Mouse (Mus musculus) layer of hippocampus, adult 2 months (tissue): ENCODE data around the gene Pde3a. TPM values are rescaled to one million over a fixed set of nuclear protein-coding genes. Genes with fewer than 3 reads are reported as not detected.
A peak's percentile ranks its signal among the peaks of the same experiment; 100 is the strongest.

ENCODE experiments used
- DNase-seq, 2 experiments: peaks; one replicate each; pipeline ENCODE4 v3.0.0; 2022; ENCODE audit warnings: low spot score in 2 of 2
- H3K27ac ChIP-seq: fragments of 200-600 bp; 2 replicates; pipeline ENCODE4 v1.8.1; 2022
- H3K4me3 ChIP-seq: fragments of 200-600 bp; 2 replicates; pipeline ENCODE4 v1.8.1; 2022; ENCODE audit warnings: mild to moderate bottlenecking
- CTCF ChIP-seq: fragments of 200-600 bp; conservative IDR thresholded peaks from 2 replicates; pipeline ENCODE4 v1.8.1; 2022; ENCODE audit warnings: antibody characterized with exemption, mild to moderate bottlenecking, moderate library complexity
- long read RNA-seq, 2 experiments: library from polyadenylated mRNA; stranded (forward); transcript quantifications; one replicate each; pipeline ENCODE4 v2.0.0; 2021; ENCODE audit warnings: borderline mapping rate in 2 of 2
- total RNA-seq, 2 experiments: library from RNA; stranded (reverse); gene quantifications; 2 replicates each; pipeline ENCODE4 v1.2.3; 2021

Pde3a gene
- 1 to 10 TPM; 3.1 to 3.4 TPM for total RNA-seq
- long read RNA-seq, experiment 1, full-length matches to known transcripts: 2 of 2 reads
- long read RNA-seq, experiment 1, partial matches to known transcripts: 0 of 2 reads
- long read RNA-seq, experiment 1, other reads (novel, unspliced or antisense): 0 of 2 reads
- long read RNA-seq, experiment 2: 0 reads

DNA sequence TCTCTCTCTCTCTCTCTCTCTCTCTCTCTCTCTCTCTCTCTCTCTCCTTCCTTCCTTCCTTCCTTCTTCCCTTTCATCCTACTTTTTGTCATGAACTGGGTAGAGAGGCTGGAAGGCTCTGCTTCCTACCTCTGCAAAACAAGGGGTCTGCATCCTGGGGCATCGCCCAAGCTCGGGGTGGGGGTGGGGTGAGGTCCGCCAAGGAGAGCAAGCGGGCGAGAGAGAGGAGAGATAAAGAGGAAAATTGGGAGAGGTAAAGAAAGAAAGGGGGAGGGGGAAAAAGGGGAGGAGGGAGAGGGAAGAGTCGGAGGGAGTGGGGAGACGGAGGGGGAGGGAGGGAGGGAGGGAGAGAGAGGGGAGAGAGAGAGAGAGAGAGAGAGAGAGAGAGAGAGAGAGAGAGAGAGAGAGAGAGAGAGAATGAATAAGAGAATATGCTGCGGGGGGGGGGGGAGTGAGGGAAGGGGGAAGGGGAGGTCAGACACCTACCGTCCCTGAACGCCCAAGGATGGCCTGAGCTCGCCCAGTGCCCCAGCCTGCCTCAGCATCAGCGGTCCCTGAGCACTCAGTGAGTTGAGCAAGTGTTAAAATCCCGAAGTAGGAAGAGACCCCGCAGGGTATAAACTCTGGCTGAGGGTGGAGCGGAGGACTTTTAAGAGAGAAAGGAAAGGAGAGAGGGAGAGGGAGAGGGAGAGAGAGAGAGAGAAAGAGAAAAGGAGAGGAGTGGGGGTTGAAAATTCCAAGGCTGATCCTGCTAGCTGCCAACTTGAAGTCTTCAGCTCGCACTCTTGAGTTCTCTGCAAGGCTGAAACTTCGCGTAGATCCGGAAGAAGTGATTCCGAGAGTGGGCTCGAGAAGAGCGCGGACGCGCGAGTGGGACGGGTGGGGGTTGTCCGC, at the start of gene Pde3a:
Gene Pde3a (plus strand): TSS at position 579 of the 894 bp plus-strand sequence.
- Histone ChIP-seq H3K27ac (peak within 1 kb of the TSS; percentile 43; the same call in 1 of the 2 replicates), H3K4me3 (peak within 1 kb of the TSS; percentile 53)
- no peak for TF ChIP-seq CTCF
- DNase-seq: peak in 1 of 2 experiments; percentile 1

- DNase-seq: no peak
- no peak overlapping the region for H3K4me3 ChIP-seq
- H3K27ac ChIP-seq: no peak overlapping the region
- no peak for TF ChIP-seq CTCF
These were observed 48.9 kb upstream of the Pde3a start for GRCm38 (mm10) chr6:141200173-141200615.

- H3K4me3 ChIP-seq: no peak overlapping the region
- H3K27ac ChIP-seq: no peak overlapping the region
- no peak for DNase-seq
- TF ChIP-seq CTCF: no peak
These were observed 41.5 kb upstream of the Pde3a start for GRCm38 (mm10) chr6:141207531-141207930.

DNA sequence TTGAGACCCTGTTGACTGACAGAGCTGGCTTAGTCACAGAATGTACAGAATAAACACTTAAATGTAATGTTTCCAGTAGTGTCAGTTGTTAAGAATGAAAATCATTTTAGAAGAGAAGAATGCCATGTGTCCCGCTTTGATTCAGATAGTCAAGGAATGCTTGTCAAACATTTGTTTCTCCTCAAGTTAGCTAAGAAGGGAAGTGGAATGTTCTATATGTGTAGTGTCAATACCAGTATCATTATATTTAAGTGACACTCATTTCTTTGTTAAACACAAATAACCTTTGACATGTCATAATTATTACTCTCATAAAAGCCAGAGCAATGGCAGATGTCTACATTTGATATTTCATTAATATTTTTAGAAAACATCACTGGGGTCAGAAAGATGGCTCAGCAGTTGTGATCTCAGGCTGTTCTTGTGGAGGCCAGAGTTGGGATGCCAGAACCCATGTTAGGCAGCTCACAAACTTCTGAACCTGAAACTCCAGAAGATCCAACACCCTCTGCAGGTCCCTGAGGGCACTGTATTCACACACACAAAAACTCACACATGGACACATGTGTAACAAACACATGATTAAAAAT, 40.7 kb upstream of the Pde3a start:
- no peak for DNase-seq
- no peak overlapping the region for H3K4me3 ChIP-seq
- no peak overlapping the region for H3K27ac ChIP-seq
- TF ChIP-seq CTCF: no peak

- Histone ChIP-seq H3K4me3 (no peak overlapping the region), H3K27ac (no peak overlapping the region)
- no peak for DNase-seq
- TF ChIP-seq CTCF: no peak
These were observed 39.0 kb upstream of the Pde3a start for GRCm38 (mm10) chr6:141210021-141210420.

DNA sequence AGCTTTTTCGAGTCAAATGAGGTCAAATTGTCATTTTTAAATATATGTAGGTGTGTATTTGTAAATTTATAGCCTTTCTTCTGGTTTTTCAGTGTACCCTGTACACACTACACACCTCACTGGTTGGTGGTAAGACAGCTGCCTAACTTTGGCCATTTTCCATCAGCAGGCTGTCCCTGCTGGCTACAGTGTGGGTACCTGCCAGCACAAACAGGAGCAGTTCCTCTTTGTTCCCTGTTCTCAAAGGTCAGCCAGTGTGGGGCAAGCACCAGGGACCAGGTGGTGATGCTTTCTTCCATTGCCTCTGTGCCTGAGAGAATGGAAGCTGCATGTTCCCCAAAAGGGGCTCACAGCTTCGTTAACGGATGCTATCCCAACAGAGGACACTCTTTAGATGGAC, 28.0 kb upstream of the Pde3a start:
- Histone ChIP-seq H3K4me3 (no peak overlapping the region), H3K27ac (no peak overlapping the region)
- no peak for DNase-seq
- TF ChIP-seq CTCF: no peak

- H3K27ac ChIP-seq: no peak overlapping the region
- TF ChIP-seq CTCF: no peak
- DNase-seq: no peak
- no peak overlapping the region for H3K4me3 ChIP-seq
These were observed 22.0 kb upstream of the Pde3a start for GRCm38 (mm10) chr6:141226851-141227657.

GRCm38 (mm10) chr6:141227658-141228005, 21.4 kb upstream of the Pde3a start:
- Histone ChIP-seq H3K4me3 (no peak overlapping the region), H3K27ac (no peak overlapping the region)
- TF ChIP-seq CTCF: no peak
- DNase-seq: no peak

GRCm38 (mm10) chr6:141232756-141233382, 16.2 kb upstream of the Pde3a start:
- TF ChIP-seq CTCF: no peak
- DNase-seq: no peak
- no peak overlapping the region for H3K27ac ChIP-seq
- H3K4me3 ChIP-seq: no peak overlapping the region

DNA sequence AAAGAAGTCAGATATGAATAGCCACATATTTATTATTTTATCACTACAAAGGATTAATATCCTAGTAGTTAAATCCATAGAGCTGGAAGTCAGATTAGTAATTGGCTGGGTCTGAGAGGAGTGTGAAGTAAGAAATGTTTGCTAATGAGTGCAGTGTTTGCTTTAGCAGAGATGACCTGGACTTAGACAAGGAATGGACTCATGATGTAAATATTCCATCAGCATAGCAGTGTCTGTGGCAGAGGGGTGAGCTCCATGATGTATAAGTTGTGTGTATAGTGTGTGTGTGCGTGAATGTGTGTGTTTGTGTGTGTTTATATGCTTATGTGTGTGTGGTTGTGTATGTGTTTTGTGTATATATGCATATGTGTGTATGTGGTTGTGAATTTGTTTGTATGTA, 7.3 kb upstream of the Pde3a start:
- no peak for DNase-seq

DNA sequence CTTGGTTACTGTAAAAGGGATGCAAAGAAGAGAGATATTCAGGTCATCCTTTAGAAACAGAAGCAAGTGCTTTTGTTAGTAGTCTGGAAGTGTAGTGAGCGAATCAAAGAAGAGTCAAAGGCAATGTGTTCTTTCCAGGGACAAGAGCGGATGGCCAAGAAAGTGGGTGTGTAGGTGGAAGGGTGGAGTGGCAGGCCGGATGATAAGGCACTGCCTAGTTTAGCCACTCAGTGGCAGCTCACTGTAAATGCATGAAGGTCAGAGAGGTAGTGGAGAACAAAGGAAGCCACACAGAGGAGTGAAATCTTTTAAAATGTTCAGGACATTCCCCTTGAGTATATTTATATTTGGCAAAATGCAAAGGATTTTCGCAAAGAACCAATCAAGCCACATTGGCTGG, 4.0 kb upstream of the Pde3a start:
- H3K4me3 ChIP-seq: no peak overlapping the region
- DNase-seq: no peak
- no peak overlapping the region for H3K27ac ChIP-seq
- no peak for TF ChIP-seq CTCF

More for the DNA sequence above, 7.3 kb upstream of the Pde3a start:
- TF ChIP-seq CTCF: no peak
- Histone ChIP-seq H3K4me3 (no peak overlapping the region), H3K27ac (no peak overlapping the region)

GRCm38 (mm10) chr6:141246391-141246790, 2.7 kb upstream of the Pde3a start:
- no peak for TF ChIP-seq CTCF
- H3K4me3 ChIP-seq: no peak overlapping the region
- H3K27ac ChIP-seq: no peak overlapping the region
- DNase-seq: no peak

DNA sequence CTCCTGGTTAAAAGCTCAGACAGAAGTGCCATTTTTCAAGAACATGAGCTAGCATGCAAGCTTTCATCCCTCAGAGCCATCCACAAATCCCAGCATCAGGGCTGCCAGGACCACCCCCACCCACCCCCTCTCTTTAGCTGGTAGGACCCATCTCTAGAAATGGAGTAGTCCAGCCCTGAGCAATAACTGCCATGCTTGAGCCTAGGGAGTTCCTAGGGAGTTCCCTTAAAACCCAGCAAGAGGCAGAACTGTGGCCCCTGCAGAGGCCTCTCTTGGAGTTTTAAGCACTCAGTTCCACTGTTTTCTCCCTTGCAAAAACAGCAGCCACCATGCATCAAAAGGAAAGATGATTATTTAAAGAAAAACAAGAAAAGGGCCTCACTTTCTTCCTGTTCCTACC, 988 bp upstream of the Pde3a start:
- Histone ChIP-seq H3K4me3 (no peak overlapping the region), H3K27ac (no peak overlapping the region)
- no peak for DNase-seq
- TF ChIP-seq CTCF: no peak
